Mouse (Mus musculus) forebrain, postnatal 0 days (tissue): Measurements from ENCODE around the gene Actrt2. TPM values are rescaled to one million over a fixed set of nuclear protein-coding genes. Genes with fewer than 3 reads are reported as not detected.

Experiments used
- ATAC-seq: fragments of 200-750 bp; cut with Nextera tagmentation; 2 replicates; pipeline ENCODE4 v1.8.0; 2017; ENCODE audit warnings: mild to moderate bottlenecking, moderate library complexity
- DNase-seq: peaks from one replicate; pipeline ENCODE4 v3.0.0-alpha.2; 2015
- H3K27ac ChIP-seq: fragments of 300-500 bp; sonication (generic); 2 replicates; pipeline ENCODE4 v1.5.1; 2014; ENCODE audit warnings: low read depth, mild to moderate bottlenecking, antibody characterized with exemption, low read length, moderate library complexity, mixed read lengths
- H3K27me3 ChIP-seq: fragments of 300-500 bp; sonication (generic); 2 replicates; pipeline ENCODE4 v1.6.1; 2014; ENCODE audit warnings: mild to moderate bottlenecking, low read length, mixed read lengths; ENCODE audit not compliant: insufficient read depth
- H3K36me3 ChIP-seq: fragments of 300-500 bp; sonication (generic); 2 replicates; pipeline ENCODE4 v1.6.1; 2014; ENCODE audit warnings: mild to moderate bottlenecking, moderate library complexity; ENCODE audit not compliant: insufficient read depth
- H3K4me1 ChIP-seq: fragments of 300-500 bp; sonication (generic); 2 replicates; pipeline ENCODE4 v1.6.1; 2014; ENCODE audit warnings: antibody characterized with exemption; ENCODE audit not compliant: insufficient read depth
- H3K4me2 ChIP-seq: fragments of 300-500 bp; sonication (generic); 2 replicates; pipeline ENCODE4 v1.6.1; 2014; ENCODE audit warnings: low read depth, mild to moderate bottlenecking, moderate library complexity
- H3K4me3 ChIP-seq: fragments of 300-500 bp; sonication (generic); 2 replicates; pipeline ENCODE4 v1.5.1; 2014; ENCODE audit warnings: low read depth, low read length, mixed read lengths
- H3K9ac ChIP-seq: fragments of 300-500 bp; sonication (generic); 2 replicates; pipeline ENCODE4 v1.6.1; 2014; ENCODE audit warnings: mild to moderate bottlenecking
- H3K9me3 ChIP-seq: fragments of 300-500 bp; sonication (generic); 2 replicates; pipeline ENCODE4 v1.6.1; 2016; ENCODE audit warnings: low read length
- CTCF ChIP-seq: sonication (generic); IDR thresholded peaks from 2 replicates; pipeline ENCODE4 v1.5.1; 2016; ENCODE audit warnings: antibody characterized with exemption, control low read depth, low read depth
- WGBS: fragments of 180-500 bp; shearing (Covaris S2); extraction: QIAGEN DNeasy Blood & Tissue Kit; methylation state at CpG from one replicate; pipeline ENCODE4 v1.1.7; 2014; 5-methylcytosine and 5-hydroxymethylcytosine counted together
- polyA plus RNA-seq: library from polyadenylated mRNA; unstranded; fragments of >200 nt; fragmentation: Nextera tagmentation; extraction: Ambion mirVana; gene quantifications from 2 replicates; pipeline ENCODE4 v1.2.1, GENCODE M21; 2015
- total RNA-seq: library from RNA; depleted of rRNA; stranded (reverse); fragments of >200 nt; gene quantifications from 2 replicates; pipeline ENCODE4 v1.2.3, GENCODE M21; 2014

The Actrt2 gene
- total and polyA plus RNA-seq, 2 experiments from 2014 or later = not detected

- TF ChIP-seq CTCF = no peak
- peak overlapping the region; percentile 46 for H3K4me3 ChIP-seq
- DNase-seq (no peak), ATAC-seq (no peak)
- no peaks in the 10 kb centered on the region for H3K36me3 ChIP-seq
- no peaks in the 10 kb centered on the region for H3K9me3 ChIP-seq
- H3K27ac ChIP-seq = no peak overlapping the region
- no peaks in the 10 kb centered on the region; the same call in 1 of the 2 replicates for H3K4me1 ChIP-seq
- peak overlapping the region; percentile 51 for H3K9ac ChIP-seq
- 35% methylated on average over 3 of the region's 3 CpGs for WGBS
- peak overlapping the region; percentile 61 for H3K4me2 ChIP-seq
- peaks cover 24% of the 10 kb centered on the region for H3K27me3 ChIP-seq
Observed at GRCm38 (mm10) chr4:154634001-154634400, 33.7 kb downstream of the Actrt2 start.

DNA sequence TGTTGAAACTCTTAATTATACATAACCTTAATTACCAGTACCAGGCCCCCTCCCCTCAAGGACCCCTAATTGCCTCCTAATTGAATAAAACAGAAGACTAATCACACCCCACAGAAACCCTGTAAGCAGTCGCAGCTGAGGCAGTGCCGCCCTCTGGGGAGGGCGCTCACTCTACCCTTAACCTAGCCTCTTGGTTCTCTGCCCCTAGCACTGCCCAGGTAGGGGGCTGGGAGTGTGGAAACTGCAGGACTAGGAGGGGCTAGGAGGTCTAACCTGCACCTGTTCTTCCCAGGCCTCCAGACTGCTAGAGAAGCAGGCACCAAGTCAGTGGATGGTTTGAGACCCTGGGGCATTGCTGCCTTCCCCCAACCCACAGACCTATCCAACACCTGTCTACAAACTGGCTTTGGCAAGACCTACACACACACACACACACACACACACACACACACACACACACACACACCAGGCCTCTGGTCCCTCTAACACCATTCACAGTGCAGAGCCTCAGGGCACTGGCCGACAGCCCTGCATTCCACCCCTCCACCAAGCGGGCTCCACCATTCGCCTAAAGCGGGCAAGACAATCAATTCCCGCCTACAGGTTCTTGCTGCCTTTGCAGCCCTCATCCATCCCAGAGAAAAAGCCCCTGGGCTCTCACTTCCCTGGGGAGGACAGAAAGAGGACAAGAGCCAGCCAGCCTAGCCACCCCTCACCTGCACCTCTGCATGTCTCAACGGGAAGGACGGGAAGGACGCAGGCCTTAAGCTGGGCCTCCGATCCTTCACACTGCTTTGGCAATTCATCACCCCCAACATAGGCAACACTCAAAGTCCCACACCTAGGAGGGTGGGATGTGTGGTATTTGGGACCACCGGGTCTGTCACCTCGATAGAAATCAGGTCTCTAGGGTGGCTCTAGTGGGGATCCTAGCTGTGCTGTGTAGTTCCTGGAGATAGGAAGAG, 34.6 kb downstream of the Actrt2 start:
- no peaks in the 10 kb centered on the region; the same call in 1 of the 2 replicates for H3K4me1 ChIP-seq
- ATAC-seq (no peak), DNase-seq (no peak)
- H3K27ac ChIP-seq = peak overlapping the region; percentile 35; the same call in 1 of the 2 replicates
- peak overlapping the region; percentile 61 for H3K4me2 ChIP-seq
- peaks cover 18% of the 10 kb centered on the region for H3K27me3 ChIP-seq
- peak overlapping the region; percentile 51 for H3K9ac ChIP-seq
- H3K4me3 ChIP-seq = peak overlapping the region; percentile 46
- no peaks in the 10 kb centered on the region for H3K9me3 ChIP-seq
- WGBS = 37% methylated on average over 14 of the region's 14 CpGs
- no peaks in the 10 kb centered on the region for H3K36me3 ChIP-seq
- no peak for TF ChIP-seq CTCF

GRCm38 (mm10) chr4:154630763-154631162, 36.9 kb downstream of the Actrt2 start:
- Histone ChIP-seq H3K9me3 (no peaks in the 10 kb centered on the region), H3K9ac (no peak overlapping the region), H3K4me1 (peaks cover 9% of the 10 kb centered on the region; the same call in 1 of the 2 replicates), H3K36me3 (no peaks in the 10 kb centered on the region), H3K27ac (no peak overlapping the region), H3K4me2 (peak overlapping the region; percentile 61; the same call in 1 of the 2 replicates), H3K4me3 (no peak overlapping the region), H3K27me3 (peaks cover 13% of the 10 kb centered on the region)
- ATAC-seq = no peak
- 48% methylated on average over 3 of the region's 3 CpGs for WGBS
- DNase-seq = no peak
- TF ChIP-seq CTCF = no peak

DNA sequence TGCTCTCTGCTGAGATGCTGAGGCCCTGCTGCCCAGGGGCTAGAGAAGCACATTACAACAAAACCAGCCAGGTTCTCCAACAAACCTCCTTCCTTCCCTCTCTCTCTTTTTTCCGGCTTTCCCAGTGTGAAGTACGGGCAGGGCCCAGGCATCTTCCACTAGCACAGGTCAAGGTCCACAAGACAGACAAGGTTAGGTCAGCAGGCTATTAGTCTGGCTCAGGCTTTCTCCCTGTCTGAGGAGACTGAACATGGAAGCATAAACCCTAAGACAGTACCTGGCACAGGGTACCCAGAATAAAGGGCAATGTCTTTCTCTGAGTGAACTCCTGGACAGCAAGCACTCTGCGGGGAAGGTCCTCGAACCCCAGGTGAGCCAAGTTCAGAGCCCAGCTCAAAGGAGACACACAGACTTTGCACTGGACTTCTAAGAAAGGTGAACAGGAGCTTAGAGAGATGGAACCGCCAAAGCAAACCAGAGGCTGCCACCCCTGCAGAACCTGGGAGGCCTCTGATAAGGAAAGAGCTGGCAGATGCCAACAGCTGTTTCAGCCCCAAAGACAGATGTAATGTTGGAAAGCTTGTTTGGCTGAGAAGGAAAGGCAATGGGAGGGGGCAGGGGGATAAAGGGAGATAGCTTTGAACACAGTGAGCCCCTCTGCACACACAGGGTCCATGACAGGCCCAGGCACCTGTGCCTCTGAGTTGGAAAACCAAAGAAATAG, 40.1 kb downstream of the Actrt2 start:
- ATAC-seq = no peak
- no peak overlapping the region for H3K27ac ChIP-seq
- H3K4me1 ChIP-seq = peaks cover 13% of the 10 kb centered on the region; the same call in 1 of the 2 replicates
- WGBS = 73% methylated on average over 5 of the region's 5 CpGs
- no peaks in the 10 kb centered on the region for H3K36me3 ChIP-seq
- no peak for TF ChIP-seq CTCF
- H3K4me2 ChIP-seq = no peak overlapping the region
- H3K9ac ChIP-seq = no peak overlapping the region
- no peaks in the 10 kb centered on the region; the same call in 1 of the 2 replicates for H3K27me3 ChIP-seq
- no peaks in the 10 kb centered on the region for H3K9me3 ChIP-seq
- H3K4me3 ChIP-seq = no peak overlapping the region
- no peak for DNase-seq

DNA sequence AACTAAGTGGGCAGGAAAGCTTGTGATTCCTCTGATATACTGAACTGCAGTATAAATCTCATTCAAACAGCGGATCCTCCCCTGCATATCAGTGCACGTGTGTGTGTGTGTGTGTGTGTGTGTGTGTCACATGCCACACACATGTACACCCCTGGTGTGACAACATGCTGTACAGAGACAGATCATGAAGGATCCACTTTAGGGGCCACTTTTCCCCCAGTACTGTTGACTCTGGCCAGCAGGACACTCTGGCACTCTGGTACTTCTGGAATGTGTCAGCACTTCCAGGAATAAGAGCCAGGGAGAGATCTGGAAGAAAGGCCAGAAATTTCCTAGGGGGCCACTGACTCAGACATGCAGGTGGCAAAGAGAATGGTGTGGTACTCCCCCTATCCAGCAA, 41.4 kb downstream of the Actrt2 start:
- no peak overlapping the region for H3K4me3 ChIP-seq
- WGBS = 82% methylated on average over 2 of the region's 2 CpGs
- H3K4me1 ChIP-seq = peaks cover 13% of the 10 kb centered on the region; the same call in 1 of the 2 replicates
- DNase-seq = no peak
- no peak for TF ChIP-seq CTCF
- no peak overlapping the region for H3K9ac ChIP-seq
- H3K4me2 ChIP-seq = no peak overlapping the region
- no peak for ATAC-seq
- no peak overlapping the region for H3K27ac ChIP-seq
- no peaks in the 10 kb centered on the region; the same call in 1 of the 2 replicates for H3K27me3 ChIP-seq
- no peaks in the 10 kb centered on the region for H3K36me3 ChIP-seq
- no peaks in the 10 kb centered on the region for H3K9me3 ChIP-seq

DNA sequence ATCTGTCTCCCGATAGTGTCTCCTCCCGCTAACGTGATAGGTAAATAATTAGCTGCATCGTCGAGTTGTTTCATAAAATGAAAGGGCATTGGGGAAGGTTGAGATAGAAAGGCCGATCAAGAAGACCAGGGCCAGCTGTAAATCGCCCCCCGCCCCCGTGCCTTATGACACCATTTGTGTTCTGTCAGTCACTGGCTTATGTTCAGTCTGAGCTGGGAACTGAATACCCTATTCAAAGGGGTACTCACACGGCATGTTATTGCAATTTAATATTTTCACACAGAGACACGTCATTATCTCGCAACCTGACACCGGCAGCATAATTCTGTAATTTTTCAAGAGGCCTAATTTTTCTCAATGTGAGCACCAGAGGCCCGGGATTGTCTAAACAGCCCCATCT, 42.0 kb downstream of the Actrt2 start:
- TF ChIP-seq CTCF = no peak
- H3K4me3 ChIP-seq = no peak overlapping the region
- ATAC-seq = 0 out of 2 replicates have a peak, but pooled peaks have one; percentile 42
- no peak overlapping the region for H3K27ac ChIP-seq
- no peaks in the 10 kb centered on the region for H3K36me3 ChIP-seq
- H3K9me3 ChIP-seq = no peaks in the 10 kb centered on the region
- WGBS = 37% methylated on average over 14 of the region's 14 CpGs
- H3K4me2 ChIP-seq = no peak overlapping the region
- no peak for DNase-seq
- H3K27me3 ChIP-seq = no peaks in the 10 kb centered on the region; the same call in 1 of the 2 replicates
- H3K9ac ChIP-seq = no peak overlapping the region
- H3K4me1 ChIP-seq = peaks cover 13% of the 10 kb centered on the region; the same call in 1 of the 2 replicates
